Mouse (Mus musculus): Measurements from ENCODE around the gene Mrps36. TPM values are rescaled to one million over a fixed set of nuclear protein-coding genes. Genes with fewer than 3 reads are reported as not detected.
A peak's percentile ranks its signal among the peaks of the same experiment; 100 is the strongest.

Gene Mrps36
- total and polyA plus RNA-seq, 3 experiments: 95.1 to 317 (median 210) TPM

- TF ChIP-seq TAL1 (conservative IDR thresholded peaks at IDR 0.05; ENCODE audit: low read depth, low read length) (peak; percentile 63), CTCF (IDR thresholded peaks at IDR 0.05; ENCODE audit: low read depth, low read length) (no peak), GATA2 (IDR thresholded peaks at IDR 0.05; ENCODE audit: borderline replicate concordance, low read depth, low read length) (no peak), POLR2AphosphoS5 (IDR thresholded peaks at IDR 0.05; ENCODE audit: insufficient replicate concordance, low read depth, low read length) (no peak), GATA1 (IDR thresholded peaks at IDR 0.05; ENCODE audit: borderline replicate concordance, low read length) (no peak)
- peaks cover 39% of the 10 kb centered on the region for H3K4me1 ChIP-seq (ENCODE audit: insufficient read depth, low read depth, low read length)
- ATAC-seq (ENCODE audit: extremely low read depth, insufficient number of reproducible peaks, low FRiP score, poor library complexity, severe bottlenecking): peak; percentile 70
- no peak overlapping the region; the same call in 1 of the 2 replicates for H3K4me3 ChIP-seq (ENCODE audit: low read depth, low read length)
- no peaks in the 10 kb centered on the region for H3K9me3 ChIP-seq (replicated peaks)
- H3K27me3 ChIP-seq (ENCODE audit: insufficient read depth, low read length): no peaks in the 10 kb centered on the region
- DNase-seq (ENCODE audit: low spot score): no peak
- H3K36me3 ChIP-seq (replicated peaks): peaks cover 87% of the 10 kb centered on the region
These were observed 29.0 kb downstream of the Mrps36 start for GRCm38 (mm10) chr13:100715467-100715866.

DNA sequence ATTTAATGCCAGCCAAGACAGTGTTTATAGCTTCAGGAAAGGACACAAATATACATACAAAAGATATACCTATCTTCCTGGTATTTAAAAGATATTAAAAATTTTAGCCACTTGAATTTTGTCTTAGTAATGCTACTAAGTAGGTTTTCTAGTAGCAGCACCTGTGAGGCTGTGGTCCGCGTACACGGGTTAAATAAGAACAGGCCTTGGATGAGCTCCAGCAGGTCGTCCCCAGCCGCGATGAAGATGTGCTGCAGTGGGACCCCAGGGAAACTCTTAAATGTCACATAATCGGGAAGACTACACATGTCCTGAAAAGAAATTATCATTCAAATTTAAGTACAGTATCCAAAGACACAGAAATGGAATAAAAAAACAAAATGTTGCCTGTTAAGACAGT lies 38.3 kb downstream of the Mrps36 start:
- H3K4me1 ChIP-seq (ENCODE audit: insufficient read depth, low read depth, low read length): no peaks in the 10 kb centered on the region
- H3K27me3 ChIP-seq (ENCODE audit: insufficient read depth, low read length): no peaks in the 10 kb centered on the region
- ATAC-seq (ENCODE audit: extremely low read depth, insufficient number of reproducible peaks, low FRiP score, poor library complexity, severe bottlenecking) (no peak), DNase-seq (ENCODE audit: low spot score) (no peak)
- H3K4me3 ChIP-seq (ENCODE audit: low read depth, low read length): no peak overlapping the region
- no peaks in the 10 kb centered on the region for H3K9me3 ChIP-seq (replicated peaks)
- H3K36me3 ChIP-seq (replicated peaks): peaks cover 94% of the 10 kb centered on the region
- TF ChIP-seq POLR2AphosphoS5 (IDR thresholded peaks at IDR 0.05; ENCODE audit: insufficient replicate concordance, low read depth, low read length) (no peak), GATA1 (IDR thresholded peaks at IDR 0.05; ENCODE audit: borderline replicate concordance, low read length) (no peak), GATA2 (IDR thresholded peaks at IDR 0.05; ENCODE audit: borderline replicate concordance, low read depth, low read length) (no peak), TAL1 (conservative IDR thresholded peaks at IDR 0.05; ENCODE audit: low read depth, low read length) (no peak), CTCF (IDR thresholded peaks at IDR 0.05; ENCODE audit: low read depth, low read length) (no peak)

DNA sequence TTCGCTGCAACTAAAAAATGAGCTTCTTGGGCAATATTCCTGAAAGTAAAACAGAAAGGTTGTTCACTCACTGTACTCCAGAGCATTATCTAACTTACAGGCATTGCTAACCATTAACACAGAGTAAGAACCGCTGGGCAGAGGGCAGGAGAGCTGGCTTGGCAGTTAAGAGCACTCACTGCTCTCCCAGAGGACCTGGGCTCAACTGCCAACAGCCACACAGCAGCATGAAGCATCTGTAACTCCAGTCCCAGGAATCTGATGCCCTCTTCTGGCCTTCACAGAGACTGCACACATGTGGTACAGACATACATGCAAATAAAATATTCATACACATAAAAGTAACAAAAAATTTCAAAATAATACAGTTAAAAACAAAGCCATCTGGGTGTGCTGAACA lies 41.0 kb downstream of the Mrps36 start:
- H3K36me3 ChIP-seq (replicated peaks): peaks cover 95% of the 10 kb centered on the region
- H3K4me3 ChIP-seq (ENCODE audit: low read depth, low read length): no peak overlapping the region
- TF ChIP-seq POLR2AphosphoS5 (IDR thresholded peaks at IDR 0.05; ENCODE audit: insufficient replicate concordance, low read depth, low read length) (no peak), CTCF (IDR thresholded peaks at IDR 0.05; ENCODE audit: low read depth, low read length) (no peak), TAL1 (conservative IDR thresholded peaks at IDR 0.05; ENCODE audit: low read depth, low read length) (no peak), GATA2 (IDR thresholded peaks at IDR 0.05; ENCODE audit: borderline replicate concordance, low read depth, low read length) (no peak), GATA1 (IDR thresholded peaks at IDR 0.05; ENCODE audit: borderline replicate concordance, low read length) (no peak)
- ATAC-seq (ENCODE audit: extremely low read depth, insufficient number of reproducible peaks, low FRiP score, poor library complexity, severe bottlenecking) (no peak), DNase-seq (ENCODE audit: low spot score) (no peak)
- H3K27me3 ChIP-seq (ENCODE audit: insufficient read depth, low read length): no peaks in the 10 kb centered on the region
- no peaks in the 10 kb centered on the region for H3K4me1 ChIP-seq (ENCODE audit: insufficient read depth, low read depth, low read length)
- no peaks in the 10 kb centered on the region for H3K9me3 ChIP-seq (replicated peaks)

DNA sequence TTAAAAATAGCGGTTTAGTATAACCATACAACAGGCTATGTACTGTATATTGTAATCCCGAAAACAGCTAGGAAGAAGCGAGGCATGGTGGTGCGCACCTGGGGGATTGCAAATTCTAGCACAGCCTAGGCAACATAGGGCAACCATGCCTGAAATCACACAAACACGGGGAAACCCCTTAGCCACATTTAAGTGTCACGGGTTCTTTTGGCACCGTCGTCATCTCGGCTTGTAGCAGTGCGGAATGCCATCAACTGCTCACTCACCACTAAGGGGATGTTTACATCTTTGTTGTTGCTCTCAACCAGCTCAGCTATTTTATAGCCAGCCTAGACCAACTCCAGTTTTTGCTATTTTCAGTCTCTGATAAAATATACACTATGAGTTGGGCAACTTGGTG lies 45.6 kb downstream of the Mrps36 start:
- H3K9me3 ChIP-seq (replicated peaks): no peaks in the 10 kb centered on the region
- TF ChIP-seq CTCF (IDR thresholded peaks at IDR 0.05; ENCODE audit: low read depth, low read length) (no peak), GATA2 (IDR thresholded peaks at IDR 0.05; ENCODE audit: borderline replicate concordance, low read depth, low read length) (no peak), TAL1 (conservative IDR thresholded peaks at IDR 0.05; ENCODE audit: low read depth, low read length) (no peak), GATA1 (IDR thresholded peaks at IDR 0.05; ENCODE audit: borderline replicate concordance, low read length) (no peak), POLR2AphosphoS5 (IDR thresholded peaks at IDR 0.05; ENCODE audit: insufficient replicate concordance, low read depth, low read length) (no peak)
- H3K36me3 ChIP-seq (replicated peaks): peaks cover 89% of the 10 kb centered on the region
- H3K27me3 ChIP-seq (ENCODE audit: insufficient read depth, low read length): no peaks in the 10 kb centered on the region
- no peak for ATAC-seq (ENCODE audit: extremely low read depth, insufficient number of reproducible peaks, low FRiP score, poor library complexity, severe bottlenecking)
- DNase-seq (ENCODE audit: low spot score): no peak
- no peaks in the 10 kb centered on the region for H3K4me1 ChIP-seq (ENCODE audit: insufficient read depth, low read depth, low read length)
- H3K4me3 ChIP-seq (ENCODE audit: low read depth, low read length): no peak overlapping the region

DNA sequence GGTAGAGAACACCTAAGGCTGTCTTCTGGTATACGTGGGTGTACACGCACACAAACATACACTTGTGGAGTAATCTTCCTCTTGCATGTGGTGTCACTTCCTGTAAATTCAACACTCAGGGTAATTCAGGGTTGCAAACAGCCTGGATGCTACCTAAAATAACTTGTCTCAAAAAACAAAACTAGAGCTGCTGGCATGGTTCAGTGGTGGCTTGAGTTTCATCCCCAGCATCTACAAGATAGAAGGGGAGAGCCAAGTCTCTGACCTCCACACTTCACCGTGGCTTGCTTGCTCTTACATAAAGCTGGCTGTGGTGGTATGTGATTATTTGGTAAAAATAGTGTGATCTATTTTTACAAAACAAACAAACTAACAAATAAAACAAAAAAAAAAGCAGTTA lies 46.9 kb downstream of the Mrps36 start:
- Histone ChIP-seq H3K4me3 (ENCODE audit: low read depth, low read length) (no peak overlapping the region), H3K27me3 (ENCODE audit: insufficient read depth, low read length) (no peaks in the 10 kb centered on the region), H3K9me3 (replicated peaks) (no peaks in the 10 kb centered on the region), H3K36me3 (replicated peaks) (peaks cover 75% of the 10 kb centered on the region), H3K4me1 (ENCODE audit: insufficient read depth, low read depth, low read length) (no peaks in the 10 kb centered on the region)
- ATAC-seq (ENCODE audit: extremely low read depth, insufficient number of reproducible peaks, low FRiP score, poor library complexity, severe bottlenecking) (no peak), DNase-seq (ENCODE audit: low spot score) (no peak)
- TF ChIP-seq POLR2AphosphoS5 (IDR thresholded peaks at IDR 0.05; ENCODE audit: insufficient replicate concordance, low read depth, low read length) (no peak), GATA1 (IDR thresholded peaks at IDR 0.05; ENCODE audit: borderline replicate concordance, low read length) (no peak), CTCF (IDR thresholded peaks at IDR 0.05; ENCODE audit: low read depth, low read length) (no peak), GATA2 (IDR thresholded peaks at IDR 0.05; ENCODE audit: borderline replicate concordance, low read depth, low read length) (no peak), TAL1 (conservative IDR thresholded peaks at IDR 0.05; ENCODE audit: low read depth, low read length) (no peak)

GRCm38 (mm10) chr13:100687513-100687912 lies 56.9 kb downstream of the Mrps36 start:
- H3K4me1 ChIP-seq (ENCODE audit: insufficient read depth, low read depth, low read length): peaks cover 6% of the 10 kb centered on the region; the same call in 1 of the 2 replicates
- no peaks in the 10 kb centered on the region for H3K36me3 ChIP-seq (replicated peaks)
- DNase-seq (ENCODE audit: low spot score) (no peak), ATAC-seq (ENCODE audit: extremely low read depth, insufficient number of reproducible peaks, low FRiP score, poor library complexity, severe bottlenecking) (no peak)
- TF ChIP-seq CTCF (IDR thresholded peaks at IDR 0.05; ENCODE audit: low read depth, low read length): no peak
- H3K4me3 ChIP-seq (ENCODE audit: low read depth, low read length): no peak overlapping the region
- peaks cover 4% of the 10 kb centered on the region for H3K27me3 ChIP-seq (ENCODE audit: insufficient read depth, low read length)
- no peaks in the 10 kb centered on the region for H3K9me3 ChIP-seq (replicated peaks)

Other genes with a start within 250 kb of the Mrps36 start
- gene Ocln, start 191.9 kb downstream of the Mrps36 start, total RNA-seq (2014; fragmentation: Nextera tagmentation): not detected in 2 replicates
- gene Ocln, start 191.9 kb downstream of the Mrps36 start, total RNA-seq (2017): 0.06 and 0.27 TPM in 2 replicates
- not detected in 2 replicates for gene Ocln, start 191.9 kb downstream of the Mrps36 start, polyA plus RNA-seq (2012)
- gene Marveld2, start 127.7 kb downstream of the Mrps36 start, total RNA-seq (2014; fragmentation: Nextera tagmentation): 1.4 and 2.8 TPM in 2 replicates
- gene Marveld2, start 127.7 kb downstream of the Mrps36 start, total RNA-seq (2017): 1.9 and 2.7 TPM in 2 replicates
- gene Marveld2, start 127.7 kb downstream of the Mrps36 start, polyA plus RNA-seq (2012): 0.35 and 0.40 TPM in 2 replicates
- gene Ak6, start 93.7 kb downstream of the Mrps36 start, total RNA-seq (2014; fragmentation: Nextera tagmentation): 259 and 280 TPM in 2 replicates
- gene Ak6, start 93.7 kb downstream of the Mrps36 start, total RNA-seq (2017): 338 and 362 TPM in 2 replicates
- 43.4 and 44.0 TPM in 2 replicates for gene Ak6, start 93.7 kb downstream of the Mrps36 start, polyA plus RNA-seq (2012)
- gene Rad17, start 93.6 kb downstream of the Mrps36 start, total RNA-seq (2014; fragmentation: Nextera tagmentation): 43.9 and 50.9 TPM in 2 replicates
- gene Rad17, start 93.6 kb downstream of the Mrps36 start, total RNA-seq (2017): 42.7 and 48.6 TPM in 2 replicates
- gene Rad17, start 93.6 kb downstream of the Mrps36 start, polyA plus RNA-seq (2012): 8.9 and 10.6 TPM in 2 replicates
- gene Taf9, start 93.1 kb downstream of the Mrps36 start, total RNA-seq (2014; fragmentation: Nextera tagmentation): 161 and 259 TPM in 2 replicates
- gene Taf9, start 93.1 kb downstream of the Mrps36 start, total RNA-seq (2017): 22.3 and 24.1 TPM in 2 replicates
- gene Taf9, start 93.1 kb downstream of the Mrps36 start, polyA plus RNA-seq (2012): 28.3 and 32.9 TPM in 2 replicates
- gene Ccdc125, start 74.9 kb downstream of the Mrps36 start, total RNA-seq (2014; fragmentation: Nextera tagmentation): not detected in 2 replicates
- gene Ccdc125, start 74.9 kb downstream of the Mrps36 start, total RNA-seq (2017): 0.06 TPM in 1 of 2 replicates, not detected in the other
- gene Ccdc125, start 74.9 kb downstream of the Mrps36 start, polyA plus RNA-seq (2012): not detected in 2 replicates
- 65.8 and 66.2 TPM in 2 replicates for gene Cdk7, start 13.7 kb downstream of the Mrps36 start, total RNA-seq (2014; fragmentation: Nextera tagmentation)
- 106 and 107 TPM in 2 replicates for gene Cdk7, start 13.7 kb downstream of the Mrps36 start, total RNA-seq (2017)
- gene Cdk7, start 13.7 kb downstream of the Mrps36 start, polyA plus RNA-seq (2012): 11.3 and 28.8 TPM in 2 replicates
- gene Cenph, start 31.2 kb upstream of the Mrps36 start, total RNA-seq (2014; fragmentation: Nextera tagmentation): 72.2 and 79.8 TPM in 2 replicates
- 82.8 and 98.3 TPM in 2 replicates for gene Cenph, start 31.2 kb upstream of the Mrps36 start, total RNA-seq (2017)
- 45.1 and 53.4 TPM in 2 replicates for gene Cenph, start 31.2 kb upstream of the Mrps36 start, polyA plus RNA-seq (2012)
- 275 and 281 TPM in 2 replicates for gene Ccnb1, start 41.9 kb upstream of the Mrps36 start, total RNA-seq (2014; fragmentation: Nextera tagmentation)
- 312 and 341 TPM in 2 replicates for gene Ccnb1, start 41.9 kb upstream of the Mrps36 start, total RNA-seq (2017)
- gene Ccnb1, start 41.9 kb upstream of the Mrps36 start, polyA plus RNA-seq (2012): 6.0 and 7.1 TPM in 2 replicates
- 72.5 and 82.3 TPM in 2 replicates for gene Slc30a5, start 88.8 kb upstream of the Mrps36 start, total RNA-seq (2014; fragmentation: Nextera tagmentation)
- 86.3 and 91.1 TPM in 2 replicates for gene Slc30a5, start 88.8 kb upstream of the Mrps36 start, total RNA-seq (2017)
- gene Slc30a5, start 88.8 kb upstream of the Mrps36 start, polyA plus RNA-seq (2012): 7.5 and 10.0 TPM in 2 replicates